Mouse (Mus musculus) ovary, postnatal 36 days (tissue): ENCODE data around the gene Elf4.
A peak's percentile ranks its signal among the peaks of the same experiment; 100 is the strongest.

Experiments
- DNase-seq: peaks from one replicate; pipeline ENCODE4 v3.0.0; 2022; ENCODE audit warnings: low spot score, mixed read lengths

Gene Elf4

GRCm38 (mm10) chrX:48365836-48366577 is 96.9 kb downstream of the Elf4 start:
- DNase-seq, result peak; percentile 18
